ENCODE assay signal across 7 mouse cellular contexts in genomic region chr16:16527267-16527666, GRCm38 (mm10).
DNase-seq lines count a peak whose midpoint lies in the region; ATAC-seq and TF ChIP-seq lines count a peak whose summit lies in the region.

No protein-coding gene starts in this region.

- DNase-seq in R1 (ENCODE audit: low read depth, low spot score), result peak; percentile 64
- DNase-seq in heart, adult 18-20 months, result peak; percentile 83 to 84
- peak; percentile 70 to 80 for DNase-seq in kidney, adult 8-10 months
- DNase-seq in retina, postnatal 1 day, result peak; percentile 30
- no peak for DNase-seq in B cell, adult 2 months

- H3K27ac ChIP-seq in bone marrow macrophage, adult 2 months (ENCODE audit: insufficient read depth, low read depth, low read length), result peak overlapping the region; percentile 100
- H3K27ac ChIP-seq in lung, embryonic 16.5 days (ENCODE audit: low read length), result peak overlapping the region; percentile 58

- TF ChIP-seq CTCF in bone marrow macrophage, adult 2 months (IDR thresholded peaks at IDR 0.05; ENCODE audit: low read depth, low read length), result no peak

- peak overlapping the region; percentile 50 for H3K9ac ChIP-seq in lung, embryonic 16.5 days (ENCODE audit: low read length)

- H3K9me3 ChIP-seq in lung, embryonic 16.5 days (ENCODE audit: control insufficient read depth, low read length), result no peaks in the 10 kb centered on the region

- TF ChIP-seq POLR2A in bone marrow macrophage, adult 2 months (IDR thresholded peaks at IDR 0.05; ENCODE audit: borderline replicate concordance, low read depth, low read length), result no peak

- peaks cover 28% of the 10 kb centered on the region for H3K4me1 ChIP-seq in bone marrow macrophage, adult 2 months (ENCODE audit: control insufficient read depth, insufficient read depth, low read length)
- H3K4me1 ChIP-seq in lung, embryonic 16.5 days (replicated peaks; ENCODE audit: control insufficient read depth, insufficient read depth, low read length), result peaks cover 12% of the 10 kb centered on the region; the same call in 1 of the 2 replicates

- peak overlapping the region; percentile 39 for H3K4me2 ChIP-seq in lung, embryonic 16.5 days (ENCODE audit: low read depth, low read length)

- no peaks in the 10 kb centered on the region for H3K27me3 ChIP-seq in lung, embryonic 16.5 days (ENCODE audit: control insufficient read depth, insufficient read depth, low read depth, low read length)

- H3K36me3 ChIP-seq in lung, embryonic 16.5 days (ENCODE audit: control insufficient read depth, insufficient read depth, low read length), result no peaks in the 10 kb centered on the region

- H3K4me3 ChIP-seq in bone marrow macrophage, adult 2 months (ENCODE audit: insufficient read depth, low read length), result peak overlapping the region; percentile 61
- peak overlapping the region; percentile 13; the same call in 1 of the 2 replicates for H3K4me3 ChIP-seq in lung, embryonic 16.5 days (ENCODE audit: low read length)

- 32% methylated on average over 8 of the region's 8 CpGs for WGBS in lung, embryonic 16.5 days

- peak; percentile 74; the same call in 1 of the 2 replicates for ATAC-seq in lung, embryonic 16.5 days (ENCODE audit: low read depth)

Comparison
In these comparisons a context has a peak if more than half of its experiments do, and no peak if none do; other contexts are left out.
1. DNase-seq: peak in R1 (single experiment), heart, adult 18-20 months (2 of 2), kidney, adult 8-10 months (2 of 2) and retina, postnatal 1 day (single experiment); none in B cell, adult 2 months (0 of 2).